Mouse (Mus musculus): ENCODE data around the gene Dnaic2. TPM values are rescaled to one million over a fixed set of nuclear protein-coding genes. Genes with fewer than 3 reads are reported as not detected.
A peak's percentile ranks its signal among the peaks of the same experiment; 100 is the strongest.

Gene Dnaic2
- polyA plus RNA-seq, 1 experiment from 2014 or later, result 1.3 TPM

DNA sequence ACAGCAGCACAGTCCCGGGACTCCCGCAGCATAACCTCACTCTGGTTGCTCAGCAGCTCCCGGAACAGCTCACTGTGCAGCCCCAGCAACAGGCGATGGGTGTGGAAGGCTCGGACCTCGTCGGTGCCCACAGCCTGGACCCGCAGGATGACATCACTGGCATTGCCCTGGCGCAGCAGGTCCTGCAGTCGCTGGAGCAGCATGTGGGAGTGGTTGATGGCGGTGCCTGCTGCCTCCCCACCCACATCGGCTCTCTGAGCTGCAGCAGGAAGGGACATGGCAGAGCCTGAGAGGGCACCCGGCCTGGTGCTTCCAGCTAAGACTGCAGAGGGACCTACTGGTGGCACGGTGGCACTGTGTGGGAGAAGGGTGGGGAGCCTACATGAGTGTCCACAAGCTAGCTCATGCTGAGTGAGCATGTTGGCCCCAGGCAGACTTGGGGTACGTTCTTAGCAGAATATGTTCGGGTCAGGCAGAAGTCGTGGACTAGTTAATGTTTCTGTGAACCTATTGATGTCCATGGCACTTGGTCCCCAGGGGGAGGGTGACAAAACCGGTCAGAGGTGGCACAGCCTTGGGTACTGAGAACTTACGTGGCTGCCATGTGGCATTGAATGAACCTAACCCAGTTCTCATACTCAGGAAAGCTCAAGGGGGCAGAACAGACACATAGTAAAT is 66.8 kb downstream of the Dnaic2 start:
- no peak for ATAC-seq (ENCODE audit: low FRiP score, low read depth)
- Histone ChIP-seq H3K27me3 (peaks cover 53% of the 10 kb centered on the region), H3K9me3 (no peaks in the 10 kb centered on the region), H3K4me1 (peaks cover 75% of the 10 kb centered on the region), H3K27ac (replicated peaks) (peak overlapping the region; percentile 100), H3K4me2 (replicated peaks) (peak overlapping the region; percentile 90), H3K9ac (replicated peaks) (peak overlapping the region; percentile 68), H3K36me3 (0 out of 2 replicates have a peak, but pooled peaks cover 4% of the 10 kb centered on the region), H3K4me3 (peak overlapping the region; percentile 48)
- 58% methylated on average over 19 of the region's 19 CpGs for WGBS

DNA sequence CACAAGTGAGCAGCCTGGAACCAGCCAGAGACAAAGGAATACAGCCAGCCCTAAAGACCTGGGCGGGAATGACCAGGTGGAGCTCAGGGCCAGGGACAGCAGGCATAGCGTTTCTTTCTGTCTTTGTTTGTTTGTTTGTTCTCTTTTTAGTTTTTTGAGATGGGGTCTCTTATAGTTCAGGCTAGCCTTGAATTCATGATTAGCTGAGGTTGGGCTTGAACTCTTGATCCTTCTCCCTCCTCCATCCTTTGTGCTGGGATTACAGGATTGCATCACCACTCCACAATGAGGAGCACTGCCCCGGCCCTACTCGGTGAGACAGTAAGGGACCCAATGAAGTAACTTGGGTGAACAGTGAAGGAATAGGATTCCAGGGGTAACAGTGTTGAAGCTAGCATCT is 67.5 kb downstream of the Dnaic2 start:
- peak; percentile 8 for ATAC-seq (ENCODE audit: low FRiP score, low read depth)
- H3K4me2 ChIP-seq (replicated peaks), result peak overlapping the region; percentile 90
- peak overlapping the region; percentile 48 for H3K4me3 ChIP-seq
- peaks cover 69% of the 10 kb centered on the region for H3K4me1 ChIP-seq
- peak overlapping the region; percentile 100 for H3K27ac ChIP-seq (replicated peaks)
- WGBS, result 21% methylated on average over 4 of the region's 4 CpGs
- 0 out of 2 replicates have a peak, but pooled peaks cover 4% of the 10 kb centered on the region for H3K36me3 ChIP-seq
- H3K27me3 ChIP-seq, result peaks cover 47% of the 10 kb centered on the region
- H3K9me3 ChIP-seq, result no peaks in the 10 kb centered on the region
- H3K9ac ChIP-seq (replicated peaks), result peak overlapping the region; percentile 68

DNA sequence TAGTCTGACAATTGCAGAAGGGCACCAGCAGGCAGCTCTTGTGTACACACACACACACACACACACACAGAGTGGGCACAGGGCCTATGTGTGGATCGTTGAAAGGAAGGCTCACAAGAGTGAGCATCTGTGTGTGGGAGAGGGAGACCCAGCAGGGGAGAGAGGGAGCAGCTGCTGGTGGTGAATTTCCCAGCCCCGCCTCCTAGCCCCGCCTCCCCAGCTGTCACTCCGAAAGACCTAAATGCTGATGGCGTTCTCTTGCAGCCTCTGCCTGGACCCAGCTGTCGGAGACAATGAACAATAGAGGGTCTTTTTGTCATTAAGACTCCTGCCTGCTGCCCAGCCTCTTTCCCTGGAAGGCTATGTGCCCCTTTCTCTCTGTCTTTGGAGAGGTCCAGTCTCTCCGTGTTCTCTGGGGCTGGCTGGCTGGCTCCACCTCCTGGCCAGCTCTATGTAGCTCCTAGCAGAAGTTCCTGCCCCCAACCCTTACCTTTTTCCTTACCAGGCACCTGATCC is 68.1 kb downstream of the Dnaic2 start:
- 0% methylated on average over 7 of the region's 7 CpGs for WGBS
- H3K4me1 ChIP-seq, result peaks cover 67% of the 10 kb centered on the region

DNA sequence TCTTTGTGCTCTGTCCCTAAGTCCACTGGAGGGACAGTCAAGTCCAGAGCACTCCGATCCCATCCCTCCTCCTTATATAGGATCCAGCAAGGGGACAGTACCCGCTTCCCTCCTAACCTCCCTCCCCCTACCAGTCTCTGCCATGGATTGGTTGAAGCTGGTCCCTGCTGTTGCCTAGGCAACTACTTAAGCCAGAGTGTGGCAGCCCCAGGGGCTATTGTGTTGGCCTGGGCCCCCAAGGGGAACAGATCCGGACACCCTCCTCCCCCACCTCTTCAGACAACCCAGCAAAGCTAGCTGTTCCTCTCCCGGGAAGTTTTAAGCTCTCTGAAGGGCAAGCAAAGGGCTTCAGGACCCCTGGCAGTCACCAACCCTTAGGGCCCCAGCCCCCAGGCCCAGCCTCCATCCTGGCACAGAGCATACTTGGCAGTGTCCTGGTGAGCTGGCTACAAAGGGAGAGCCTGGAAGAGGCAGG is 68.7 kb downstream of the Dnaic2 start, which contains the start of gene Btbd17:
TSS of gene Btbd17 (minus strand) at position 98 of the 475 bp plus-strand sequence.
- 2% methylated on average over 4 of the region's 4 CpGs for WGBS
- H3K4me1 ChIP-seq, result peaks cover 64% of the 10 kb centered on the region
- no peaks in the 10 kb centered on the region for H3K9me3 ChIP-seq
- H3K36me3 ChIP-seq, result 0 out of 2 replicates have a peak, but pooled peaks cover under 1% of the 10 kb centered on the region
- H3K9ac ChIP-seq (replicated peaks), result peak within 1 kb of the TSS; percentile 68
- peak within 1 kb of the TSS; percentile 48 for H3K4me3 ChIP-seq
- H3K4me2 ChIP-seq (replicated peaks), result peak within 1 kb of the TSS; percentile 90
- peak within 1 kb of the TSS; percentile 100 for H3K27ac ChIP-seq (replicated peaks)
- peak; percentile 92 for ATAC-seq (ENCODE audit: low FRiP score, low read depth)
- H3K27me3 ChIP-seq, result peaks cover 35% of the 10 kb centered on the region

More for the DNA sequence above, 68.1 kb downstream of the Dnaic2 start:
- H3K27me3 ChIP-seq, result peaks cover 41% of the 10 kb centered on the region
- H3K36me3 ChIP-seq, result 0 out of 2 replicates have a peak, but pooled peaks cover 4% of the 10 kb centered on the region
- H3K9ac ChIP-seq (replicated peaks), result peak overlapping the region; percentile 68
- peak; percentile 84 for ATAC-seq (ENCODE audit: low FRiP score, low read depth)
- H3K27ac ChIP-seq (replicated peaks), result peak overlapping the region; percentile 100
- H3K9me3 ChIP-seq, result no peaks in the 10 kb centered on the region
- peak overlapping the region; percentile 48 for H3K4me3 ChIP-seq
- H3K4me2 ChIP-seq (replicated peaks), result peak overlapping the region; percentile 90

DNA sequence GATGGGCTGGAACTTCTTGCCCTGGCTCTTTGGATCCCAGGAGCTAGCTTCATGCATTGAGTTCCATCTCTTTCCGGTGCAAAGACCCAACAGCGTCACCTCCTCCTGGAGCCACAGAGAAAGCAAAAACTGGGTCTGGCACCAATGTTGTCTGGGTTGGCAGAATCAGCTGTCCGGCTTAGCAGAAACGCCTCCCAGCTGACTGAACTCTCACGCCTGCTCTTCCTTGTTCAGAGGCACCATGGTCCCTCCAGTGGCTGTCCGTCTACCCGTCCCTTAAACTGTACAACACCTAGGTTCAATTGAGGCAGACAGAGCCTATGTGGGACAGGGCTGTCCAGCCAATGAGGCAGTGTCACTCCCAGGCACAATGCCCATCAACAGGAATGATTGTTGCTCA is 70.0 kb downstream of the Dnaic2 start:
- 91% methylated on average over 7 of the region's 7 CpGs for WGBS
- no peak overlapping the region for H3K4me3 ChIP-seq
- H3K4me1 ChIP-seq, result peaks cover 51% of the 10 kb centered on the region
- H3K27ac ChIP-seq (replicated peaks), result peak overlapping the region; percentile 100
- H3K9me3 ChIP-seq, result no peaks in the 10 kb centered on the region
- no peak overlapping the region for H3K9ac ChIP-seq (replicated peaks)
- no peak overlapping the region for H3K4me2 ChIP-seq (replicated peaks)
- no peaks in the 10 kb centered on the region for H3K36me3 ChIP-seq
- no peak for ATAC-seq (ENCODE audit: low FRiP score, low read depth)
- H3K27me3 ChIP-seq, result peaks cover 22% of the 10 kb centered on the region

DNA sequence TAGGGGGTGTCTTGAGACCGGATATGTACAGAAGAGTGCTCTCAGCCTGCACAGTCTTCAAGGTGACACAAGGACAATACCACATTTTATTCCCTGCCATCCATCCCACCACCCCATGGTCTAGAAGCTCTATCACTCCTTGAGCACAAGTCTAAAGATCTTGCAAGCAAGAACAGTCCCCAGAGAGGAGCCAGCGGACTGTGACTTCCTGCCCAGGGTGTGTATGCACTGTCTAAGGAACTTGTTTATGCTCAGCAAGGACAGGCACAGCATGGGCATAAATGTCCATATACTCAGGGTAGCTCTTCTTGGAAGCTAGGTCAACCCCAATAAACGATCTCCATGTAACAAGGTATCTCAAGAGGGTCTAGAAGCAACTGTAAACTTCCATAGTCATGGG is 70.8 kb downstream of the Dnaic2 start:
- Histone ChIP-seq H3K4me3 (no peak overlapping the region), H3K9me3 (no peaks in the 10 kb centered on the region), H3K4me1 (peaks cover 49% of the 10 kb centered on the region), H3K27ac (replicated peaks) (no peak overlapping the region), H3K27me3 (peaks cover 19% of the 10 kb centered on the region), H3K36me3 (no peaks in the 10 kb centered on the region), H3K9ac (replicated peaks) (no peak overlapping the region), H3K4me2 (replicated peaks) (no peak overlapping the region)
- no peak for ATAC-seq (ENCODE audit: low FRiP score, low read depth)
- WGBS, result 98% methylated on average over 3 of the region's 3 CpGs

DNA sequence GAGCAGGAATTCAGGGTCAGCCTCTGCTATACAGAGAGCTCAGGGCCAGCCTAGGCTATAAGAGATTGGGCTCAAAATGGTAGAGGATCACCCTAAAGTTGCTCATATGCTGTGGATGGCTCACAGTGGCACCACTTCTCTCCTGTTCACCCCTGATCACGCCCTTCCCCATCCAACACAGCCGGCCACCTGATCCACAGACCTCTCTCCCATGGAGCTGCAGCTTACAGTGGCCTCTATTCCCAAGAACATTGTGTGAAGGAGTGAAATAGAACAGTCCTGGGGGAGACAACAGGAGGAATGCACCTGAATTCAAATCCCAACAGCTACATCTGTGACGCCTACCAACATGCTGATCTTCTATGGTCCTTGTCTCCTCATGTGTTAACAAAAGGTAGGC is 71.4 kb downstream of the Dnaic2 start, which contains the start of gene Gpr142:
TSS of gene Gpr142 (plus strand) at position 301 of the 400 bp plus-strand sequence.
- Histone ChIP-seq H3K4me3 (no peak within 1 kb of the TSS), H3K9me3 (no peaks in the 10 kb centered on the region), H3K4me1 (peaks cover 49% of the 10 kb centered on the region), H3K27ac (replicated peaks) (no peak within 1 kb of the TSS), H3K27me3 (peaks cover 13% of the 10 kb centered on the region), H3K36me3 (no peaks in the 10 kb centered on the region), H3K4me2 (replicated peaks) (no peak within 1 kb of the TSS), H3K9ac (replicated peaks) (no peak within 1 kb of the TSS)
- no peak for ATAC-seq (ENCODE audit: low FRiP score, low read depth)
- WGBS, result 93% methylated on average over 3 of the region's 3 CpGs

DNA sequence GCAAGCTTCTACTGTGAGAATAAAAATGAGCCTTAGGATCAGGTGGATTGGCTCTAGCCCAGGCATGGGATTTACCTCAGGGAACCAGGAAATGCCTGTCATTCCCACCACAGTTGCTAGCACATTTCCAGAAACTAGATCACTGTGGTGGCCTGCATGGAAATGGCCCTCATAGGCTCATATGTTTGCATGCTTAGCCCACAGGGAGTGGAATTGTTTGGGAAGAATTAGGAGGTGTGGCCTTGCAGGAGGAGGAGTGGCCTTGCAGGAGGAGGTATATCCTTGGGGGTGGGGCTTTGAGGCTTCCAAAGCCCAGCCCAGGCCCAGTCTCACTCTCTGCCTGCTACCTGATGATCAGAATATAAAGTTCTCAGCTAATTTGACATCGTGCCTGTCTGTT is 74.7 kb downstream of the Dnaic2 start:
- no peak overlapping the region for H3K4me3 ChIP-seq
- 100% methylated on average over 1 of the region's 1 CpGs for WGBS
- peaks cover 34% of the 10 kb centered on the region for H3K4me1 ChIP-seq
- no peak overlapping the region for H3K27ac ChIP-seq (replicated peaks)
- H3K27me3 ChIP-seq, result peaks cover 9% of the 10 kb centered on the region
- H3K4me2 ChIP-seq (replicated peaks), result no peak overlapping the region
- no peak for ATAC-seq (ENCODE audit: low FRiP score, low read depth)
- no peaks in the 10 kb centered on the region for H3K9me3 ChIP-seq
- no peaks in the 10 kb centered on the region for H3K36me3 ChIP-seq
- H3K9ac ChIP-seq (replicated peaks), result no peak overlapping the region

DNA sequence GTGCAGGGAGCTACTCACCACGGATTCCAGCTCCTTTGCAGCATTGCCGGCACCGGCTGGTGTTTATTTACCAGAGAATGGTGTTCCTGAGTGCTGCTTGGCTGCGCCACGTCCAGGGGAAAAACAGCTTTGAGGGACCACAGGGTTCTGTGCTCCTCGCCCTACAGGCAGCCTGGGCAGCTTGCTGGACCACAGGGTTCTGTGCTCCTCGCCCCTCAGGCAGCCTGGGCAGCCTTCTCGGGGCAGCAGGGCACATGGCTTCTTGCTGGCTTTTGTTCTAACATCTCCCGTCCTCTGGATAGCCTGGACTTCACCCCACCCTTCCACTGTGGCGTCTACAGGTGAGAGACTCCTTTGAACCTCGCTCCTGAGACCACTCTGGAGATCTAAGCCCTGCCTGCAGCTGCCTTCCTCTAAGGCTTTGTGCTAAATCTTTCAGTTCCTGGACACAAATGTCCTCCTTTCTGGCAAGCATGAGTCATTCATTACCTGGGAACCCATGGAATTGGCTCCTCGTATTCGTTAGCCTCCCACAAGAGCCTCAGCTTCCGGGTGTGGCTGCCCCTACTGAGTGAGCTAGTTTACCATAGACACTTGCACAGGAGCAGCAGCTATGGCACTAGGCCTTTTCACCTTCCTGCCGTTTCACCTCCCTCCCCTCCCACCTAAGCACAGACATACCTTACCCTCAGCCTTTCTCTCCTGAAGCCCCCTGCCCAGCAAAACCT is 75.5 kb downstream of the Dnaic2 start:
- no peak overlapping the region; the same call in 1 of the 2 replicates for H3K9ac ChIP-seq (replicated peaks)

DNA sequence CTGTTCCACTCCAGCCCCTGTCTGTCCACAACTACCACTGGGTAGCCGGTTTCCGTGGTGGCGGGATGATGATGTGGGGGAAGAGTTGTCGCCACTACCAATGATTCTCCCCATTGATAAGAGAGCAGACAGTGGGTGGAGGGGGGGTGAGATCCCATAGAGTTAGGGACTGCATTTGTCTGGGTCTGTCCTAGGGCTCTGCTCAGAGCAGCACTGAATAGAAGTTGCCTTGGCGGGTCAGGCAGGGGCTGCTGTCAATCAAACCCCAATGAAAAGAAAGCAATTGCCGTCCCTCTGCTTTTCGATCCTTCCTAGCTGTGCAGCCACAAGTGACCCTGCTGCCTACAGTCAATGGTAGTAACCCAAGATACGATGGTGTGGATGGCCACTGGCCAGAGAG is 76.8 kb downstream of the Dnaic2 start:
- H3K27me3 ChIP-seq, result peaks cover 9% of the 10 kb centered on the region
- H3K36me3 ChIP-seq, result no peaks in the 10 kb centered on the region
- H3K4me3 ChIP-seq, result no peak overlapping the region
- peaks cover 44% of the 10 kb centered on the region for H3K4me1 ChIP-seq
- no peak overlapping the region for H3K9ac ChIP-seq (replicated peaks)
- H3K9me3 ChIP-seq, result no peaks in the 10 kb centered on the region
- no peak; the same call in 1 of the 2 replicates for ATAC-seq (ENCODE audit: low FRiP score, low read depth)
- H3K27ac ChIP-seq (replicated peaks), result no peak overlapping the region
- H3K4me2 ChIP-seq (replicated peaks), result no peak overlapping the region
- WGBS, result 17% methylated on average over 8 of the region's 8 CpGs

More for the DNA sequence above, 75.5 kb downstream of the Dnaic2 start:
- ATAC-seq (ENCODE audit: low FRiP score, low read depth), result no peak
- Histone ChIP-seq H3K9me3 (no peaks in the 10 kb centered on the region), H3K4me1 (peaks cover 37% of the 10 kb centered on the region), H3K4me2 (replicated peaks) (no peak overlapping the region), H3K27ac (replicated peaks) (no peak overlapping the region), H3K4me3 (no peak overlapping the region), H3K36me3 (no peaks in the 10 kb centered on the region), H3K27me3 (peaks cover 9% of the 10 kb centered on the region)
- WGBS, result 69% methylated on average over 15 of the region's 15 CpGs

DNA sequence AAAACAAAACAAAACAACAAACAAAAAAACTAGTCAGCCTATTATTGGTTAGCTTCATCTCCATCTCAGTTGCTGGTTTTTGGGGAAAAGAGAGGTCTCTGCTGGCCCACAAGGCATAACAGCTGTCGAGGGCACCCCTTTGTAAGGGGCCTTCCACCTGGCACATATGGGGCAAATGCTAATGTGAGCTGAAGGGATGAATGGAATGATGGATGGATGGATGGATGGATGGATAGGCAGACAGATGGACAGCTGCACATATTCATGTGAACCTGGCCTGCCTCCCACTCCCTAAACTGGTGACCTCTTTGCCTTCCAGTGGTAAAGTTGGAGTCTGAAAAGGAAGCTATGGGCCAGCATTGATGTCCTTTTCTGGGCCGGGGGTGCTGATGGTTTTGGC is 79.8 kb downstream of the Dnaic2 start:
- Histone ChIP-seq H3K4me2 (replicated peaks) (no peak overlapping the region), H3K27ac (replicated peaks) (no peak overlapping the region), H3K9ac (replicated peaks) (no peak overlapping the region), H3K9me3 (no peaks in the 10 kb centered on the region), H3K4me3 (no peak overlapping the region), H3K27me3 (peaks cover 9% of the 10 kb centered on the region), H3K4me1 (peaks cover 47% of the 10 kb centered on the region), H3K36me3 (no peaks in the 10 kb centered on the region)
- no peak for ATAC-seq (ENCODE audit: low FRiP score, low read depth)
- WGBS, result 58% methylated on average over 2 of the region's 2 CpGs
